Mouse (Mus musculus) spleen, adult 10 weeks (tissue): Measurements from ENCODE around the gene Spink4. TPM values are rescaled to one million over a fixed set of nuclear protein-coding genes. Genes with fewer than 3 reads are reported as not detected.

Source experiments
- polyA plus RNA-seq: library from polyadenylated mRNA; stranded (reverse); fragments of 350-450 nt; fragmentation: Illumina TruSeq; extraction: RNeasy Lipid Tissue Mini Kit (QIAGEN cat#74804); gene quantifications from one replicate; pipeline ENCODE4 v1.2.3, GENCODE M21; 2015; ENCODE audit warnings: low replicate concordance; ENCODE audit not compliant: insufficient read depth

Gene Spink4
- polyA plus RNA-seq: not detected

GRCm38 (mm10) chr4:40919785-40920184, at the start of gene Spink4:
Gene Spink4 (plus strand): TSS chr4:40920052.

GRCm38 (mm10) chr4:40948160-40948708, 28.4 kb downstream of the Spink4 start, which contains the start of the genes Bag1 and Chmp5:
Gene Bag1 (minus strand): TSS chr4:40948294.
Gene Chmp5 (plus strand): TSS chr4:40948407.

GRCm38 (mm10) chr4:40970842-40971701, 51.2 kb downstream of the Spink4 start, which contains the start of gene Nfx1:
Gene Nfx1 (plus strand): TSS chr4:40970906.

Other genes with a start within 250 kb of the Spink4 start
- gene Aptx, start 216.9 kb upstream of the Spink4 start, polyA plus RNA-seq: 24.1 TPM
- gene Dnaja1, start 197.9 kb upstream of the Spink4 start, polyA plus RNA-seq: 483 TPM
- gene Smu1, start 162.1 kb upstream of the Spink4 start, polyA plus RNA-seq: 90.4 TPM
- 69.1 TPM for gene B4galt1, start 66.0 kb upstream of the Spink4 start, polyA plus RNA-seq
- 119 TPM for gene Bag1, start 28.2 kb downstream of the Spink4 start, polyA plus RNA-seq
- 102 TPM for gene Chmp5, start 28.4 kb downstream of the Spink4 start, polyA plus RNA-seq
- gene Nfx1, start 50.9 kb downstream of the Spink4 start, polyA plus RNA-seq: 109 TPM
- 0.18 TPM for gene Aqp7, start 128.1 kb downstream of the Spink4 start, polyA plus RNA-seq
- 1.0 TPM for gene Aqp3, start 178.1 kb downstream of the Spink4 start, polyA plus RNA-seq
- 11.7 TPM for gene Nol6, start 204.4 kb downstream of the Spink4 start, polyA plus RNA-seq
- gene Ube2r2, start 215.7 kb downstream of the Spink4 start, polyA plus RNA-seq: 209 TPM